Comparison of ENCODE assay signal across 8 mouse cellular contexts in genomic region chr7:128004487-128005362, GRCm38 (mm10). TPM values are rescaled to one million over a fixed set of nuclear protein-coding genes. Genes with fewer than 3 reads are reported as not detected.
DNase-seq lines count a peak whose midpoint lies in the region; ATAC-seq and TF ChIP-seq lines count a peak whose summit lies in the region.

No protein-coding gene starts in this region.

- ATAC-seq in embryonic facial prominence, embryonic 15.5 days (ENCODE audit: insufficient number of reproducible peaks, low FRiP score, low TSS enrichment, low read depth), result peak; percentile 72; the same call in 1 of the 2 replicates
- no peak for ATAC-seq in hindbrain, embryonic 13.5 days (ENCODE audit: low FRiP score)
- peak; percentile 61 for ATAC-seq in limb, embryonic 15.5 days (ENCODE audit: insufficient number of reproducible peaks, low FRiP score, low TSS enrichment, low read depth)
- no peak for ATAC-seq in neural tube, embryonic 15.5 days (ENCODE audit: low FRiP score)

- H3K9ac ChIP-seq in embryonic facial prominence, embryonic 15.5 days, result no peak overlapping the region; the same call in 1 of the 2 replicates
- peak overlapping the region; percentile 24; the same call in 1 of the 2 replicates for H3K9ac ChIP-seq in hindbrain, embryonic 13.5 days
- H3K9ac ChIP-seq in limb, embryonic 15.5 days, result no peak overlapping the region
- H3K9ac ChIP-seq in neural tube, embryonic 15.5 days (replicated peaks), result no peak overlapping the region

- no peaks in the 10 kb centered on the region for H3K36me3 ChIP-seq in embryonic facial prominence, embryonic 15.5 days
- H3K36me3 ChIP-seq in hindbrain, embryonic 13.5 days, result no peaks in the 10 kb centered on the region
- H3K36me3 ChIP-seq in limb, embryonic 15.5 days, result no peaks in the 10 kb centered on the region
- no peaks in the 10 kb centered on the region for H3K36me3 ChIP-seq in neural tube, embryonic 15.5 days

- 75% methylated on average over 35 of the region's 35 CpGs for WGBS in bone marrow, adult 2 months
- 13% methylated on average over 35 of the region's 35 CpGs for WGBS in embryonic facial prominence, embryonic 15.5 days
- 33% methylated on average over 35 of the region's 35 CpGs for WGBS in hindbrain, embryonic 13.5 days
- 15% methylated on average over 35 of the region's 35 CpGs for WGBS in limb, embryonic 15.5 days
- 29% methylated on average over 35 of the region's 35 CpGs for WGBS in neural tube, embryonic 15.5 days

- H3K27ac ChIP-seq in bone marrow, adult 2 months (ENCODE audit: control insufficient read depth, insufficient read depth, low read depth, low read length, poor library complexity), result 0 out of 2 replicates have a peak overlapping the region, but pooled peaks have one; percentile 3
- peak overlapping the region; percentile 82 for H3K27ac ChIP-seq in embryonic facial prominence, embryonic 15.5 days (replicated peaks)
- H3K27ac ChIP-seq in hindbrain, embryonic 13.5 days, result no peak overlapping the region
- peak overlapping the region; percentile 70 for H3K27ac ChIP-seq in limb, embryonic 15.5 days
- no peak overlapping the region for H3K27ac ChIP-seq in neural tube, embryonic 15.5 days (replicated peaks)

- TF ChIP-seq CTCF in bone marrow, adult 2 months (IDR thresholded peaks at IDR 0.05; ENCODE audit: control insufficient read depth, insufficient read depth, low read length), result no peak

- H3K4me1 ChIP-seq in bone marrow, adult 2 months (ENCODE audit: control insufficient read depth, insufficient read depth, low read length), result peaks cover 6% of the 10 kb centered on the region
- peaks cover 11% of the 10 kb centered on the region for H3K4me1 ChIP-seq in embryonic facial prominence, embryonic 15.5 days
- peaks cover 11% of the 10 kb centered on the region for H3K4me1 ChIP-seq in hindbrain, embryonic 13.5 days (replicated peaks)
- peaks cover 18% of the 10 kb centered on the region for H3K4me1 ChIP-seq in limb, embryonic 15.5 days
- H3K4me1 ChIP-seq in neural tube, embryonic 15.5 days, result no peaks in the 10 kb centered on the region

- DNase-seq in adrenal gland, adult 2 months, result no peak
- no peak for DNase-seq in ovary, adult 18-20 months (ENCODE audit: low spot score)
- DNase-seq in adrenal gland, adult (ENCODE audit: inconsistent age in 2 of 2, low spot score in 1 of 2), result no peak

- H3K4me2 ChIP-seq in embryonic facial prominence, embryonic 15.5 days (replicated peaks), result peak overlapping the region; percentile 46
- peak overlapping the region; percentile 26 for H3K4me2 ChIP-seq in hindbrain, embryonic 13.5 days
- peak overlapping the region; percentile 36 for H3K4me2 ChIP-seq in limb, embryonic 15.5 days
- H3K4me2 ChIP-seq in neural tube, embryonic 15.5 days, result peak overlapping the region; percentile 17

- no peaks in the 10 kb centered on the region for H3K27me3 ChIP-seq in embryonic facial prominence, embryonic 15.5 days
- H3K27me3 ChIP-seq in hindbrain, embryonic 13.5 days, result peaks cover 30% of the 10 kb centered on the region
- peaks cover 3% of the 10 kb centered on the region; the same call in 1 of the 2 replicates for H3K27me3 ChIP-seq in limb, embryonic 15.5 days
- H3K27me3 ChIP-seq in neural tube, embryonic 15.5 days (replicated peaks), result no peaks in the 10 kb centered on the region; the same call in 1 of the 2 replicates

- H3K4me3 ChIP-seq in bone marrow, adult 2 months (replicated peaks; ENCODE audit: control insufficient read depth, low read depth, low read length), result no peak overlapping the region
- peak overlapping the region; percentile 34 for H3K4me3 ChIP-seq in embryonic facial prominence, embryonic 15.5 days (replicated peaks)
- H3K4me3 ChIP-seq in hindbrain, embryonic 13.5 days, result no peak overlapping the region; the same call in 1 of the 2 replicates
- peak overlapping the region; percentile 19 for H3K4me3 ChIP-seq in limb, embryonic 15.5 days
- H3K4me3 ChIP-seq in neural tube, embryonic 15.5 days (replicated peaks), result no peak overlapping the region

- H3K9me3 ChIP-seq in embryonic facial prominence, embryonic 15.5 days (replicated peaks), result no peaks in the 10 kb centered on the region
- no peaks in the 10 kb centered on the region for H3K9me3 ChIP-seq in hindbrain, embryonic 13.5 days
- no peaks in the 10 kb centered on the region for H3K9me3 ChIP-seq in limb, embryonic 15.5 days
- no peaks in the 10 kb centered on the region for H3K9me3 ChIP-seq in neural tube, embryonic 15.5 days (replicated peaks)

- TF ChIP-seq POLR2A in bone marrow, adult 2 months (IDR thresholded peaks at IDR 0.05; ENCODE audit: borderline replicate concordance, control insufficient read depth, low read depth, low read length), result peak; percentile 16; the same call in 1 of the 2 replicates

RNA-seq across cellular contexts. Expression of gene Trim72, which starts 1.0 kb away (rescaled TPM):
- polyA plus RNA-seq in bone marrow, adult 2 months (2011; ENCODE audit: insufficient read depth, insufficient read length, low replicate concordance, missing spikeins), result 0.45 and 1.1 TPM in 2 replicates
- 3.6 and 5.2 TPM in 2 replicates for polyA plus RNA-seq in embryonic facial prominence, embryonic 15.5 days (2015; fragmentation: Nextera tagmentation; extraction: Ambion mirVana)
- 0.13 TPM in 1 of 2 replicates, not detected in the other for polyA plus RNA-seq in hindbrain, embryonic 13.5 days (2015; fragmentation: Nextera tagmentation; extraction: Ambion mirVana)
- 3.1 and 8.4 TPM in 2 replicates for polyA plus RNA-seq in limb, embryonic 15.5 days (2015; fragmentation: Nextera tagmentation; extraction: Ambion mirVana)
- 0.31 and 0.40 TPM in 2 replicates for polyA plus RNA-seq in neural tube, embryonic 15.5 days (2015; fragmentation: Nextera tagmentation; extraction: Ambion mirVana)
- under 1 TPM in 1 of 2 experiments, not detected in 1; 0.17 TPM for total RNA-seq in adrenal gland, adult 2 months (2021)
- polyA plus RNA-seq in adrenal gland, adult 2 months (2012; rRNA removed), result 0.16 and 0.29 TPM in 2 replicates

RNA-seq across cellular contexts. Expression of gene Pycard, which starts 11.1 kb away (rescaled TPM):
- polyA plus RNA-seq in bone marrow, adult 2 months (2011; ENCODE audit: insufficient read depth, insufficient read length, low replicate concordance, missing spikeins), result 17.7 and 19.9 TPM in 2 replicates
- 102 and 112 TPM in 2 replicates for polyA plus RNA-seq in embryonic facial prominence, embryonic 15.5 days (2015; fragmentation: Nextera tagmentation; extraction: Ambion mirVana)
- 6.5 and 8.2 TPM in 2 replicates for polyA plus RNA-seq in hindbrain, embryonic 13.5 days (2015; fragmentation: Nextera tagmentation; extraction: Ambion mirVana)
- polyA plus RNA-seq in limb, embryonic 15.5 days (2015; fragmentation: Nextera tagmentation; extraction: Ambion mirVana), result 150 and 154 TPM in 2 replicates
- polyA plus RNA-seq in neural tube, embryonic 15.5 days (2015; fragmentation: Nextera tagmentation; extraction: Ambion mirVana), result 8.0 and 46.9 TPM in 2 replicates
- 1 to 10 TPM; 2.3 to 3.7 TPM for total RNA-seq in adrenal gland, adult 2 months (2021)
- 4.4 and 8.1 TPM in 2 replicates for polyA plus RNA-seq in adrenal gland, adult 2 months (2012; rRNA removed)

RNA-seq across cellular contexts. Expression of gene Fus, which starts 37.5 kb away (rescaled TPM):
- 627 and 763 TPM in 2 replicates for polyA plus RNA-seq in bone marrow, adult 2 months (2011; ENCODE audit: insufficient read depth, insufficient read length, low replicate concordance, missing spikeins)
- 394 and 418 TPM in 2 replicates for polyA plus RNA-seq in embryonic facial prominence, embryonic 15.5 days (2015; fragmentation: Nextera tagmentation; extraction: Ambion mirVana)
- polyA plus RNA-seq in hindbrain, embryonic 13.5 days (2015; fragmentation: Nextera tagmentation; extraction: Ambion mirVana), result 397 and 402 TPM in 2 replicates
- 339 and 390 TPM in 2 replicates for polyA plus RNA-seq in limb, embryonic 15.5 days (2015; fragmentation: Nextera tagmentation; extraction: Ambion mirVana)
- 357 and 362 TPM in 2 replicates for polyA plus RNA-seq in neural tube, embryonic 15.5 days (2015; fragmentation: Nextera tagmentation; extraction: Ambion mirVana)
- 100 to 1,000 TPM; 176 to 229 TPM for total RNA-seq in adrenal gland, adult 2 months (2021)
- polyA plus RNA-seq in adrenal gland, adult 2 months (2012; rRNA removed), result 139 and 145 TPM in 2 replicates

RNA-seq across cellular contexts. Expression of gene Itgam, which starts 57.7 kb away (rescaled TPM):
- polyA plus RNA-seq in bone marrow, adult 2 months (2011; ENCODE audit: insufficient read depth, insufficient read length, low replicate concordance, missing spikeins), result 15.4 and 60.8 TPM in 2 replicates
- polyA plus RNA-seq in embryonic facial prominence, embryonic 15.5 days (2015; fragmentation: Nextera tagmentation; extraction: Ambion mirVana), result 1.6 and 1.8 TPM in 2 replicates
- polyA plus RNA-seq in hindbrain, embryonic 13.5 days (2015; fragmentation: Nextera tagmentation; extraction: Ambion mirVana), result 1.1 and 1.4 TPM in 2 replicates
- 2.1 and 2.3 TPM in 2 replicates for polyA plus RNA-seq in limb, embryonic 15.5 days (2015; fragmentation: Nextera tagmentation; extraction: Ambion mirVana)
- 1.2 and 1.7 TPM in 2 replicates for polyA plus RNA-seq in neural tube, embryonic 15.5 days (2015; fragmentation: Nextera tagmentation; extraction: Ambion mirVana)
- 1 to 10 TPM; 5.5 to 9.1 TPM for total RNA-seq in adrenal gland, adult 2 months (2021)
- 2.0 and 2.2 TPM in 2 replicates for polyA plus RNA-seq in adrenal gland, adult 2 months (2012; rRNA removed)

RNA-seq across cellular contexts. Expression of gene Gm49368, which starts 57.8 kb away (rescaled TPM):
- 8.2 and 16.7 TPM in 2 replicates for polyA plus RNA-seq in bone marrow, adult 2 months (2011; ENCODE audit: insufficient read depth, insufficient read length, low replicate concordance, missing spikeins)
- not detected in 2 replicates for polyA plus RNA-seq in embryonic facial prominence, embryonic 15.5 days (2015; fragmentation: Nextera tagmentation; extraction: Ambion mirVana)
- polyA plus RNA-seq in hindbrain, embryonic 13.5 days (2015; fragmentation: Nextera tagmentation; extraction: Ambion mirVana), result not detected in 2 replicates
- polyA plus RNA-seq in limb, embryonic 15.5 days (2015; fragmentation: Nextera tagmentation; extraction: Ambion mirVana), result not detected in 2 replicates
- polyA plus RNA-seq in neural tube, embryonic 15.5 days (2015; fragmentation: Nextera tagmentation; extraction: Ambion mirVana), result not detected in 2 replicates
- total RNA-seq in adrenal gland, adult 2 months (2021), result not detected
- polyA plus RNA-seq in adrenal gland, adult 2 months (2012; rRNA removed), result not detected in 2 replicates

Comparison
In these comparisons a context has a peak if more than half of its experiments do, and no peak if none do; other contexts are left out.
1. H3K27ac ChIP-seq: peak in bone marrow, adult 2 months (single experiment), embryonic facial prominence, embryonic 15.5 days (single experiment) and limb, embryonic 15.5 days (single experiment); none in hindbrain, embryonic 13.5 days (single experiment) and neural tube, embryonic 15.5 days (single experiment).
2. H3K4me3 ChIP-seq: peak in embryonic facial prominence, embryonic 15.5 days (single experiment) and limb, embryonic 15.5 days (single experiment); none in bone marrow, adult 2 months (single experiment), hindbrain, embryonic 13.5 days (single experiment) and neural tube, embryonic 15.5 days (single experiment).
3. ATAC-seq: peak in embryonic facial prominence, embryonic 15.5 days (single experiment) and limb, embryonic 15.5 days (single experiment); none in hindbrain, embryonic 13.5 days (single experiment) and neural tube, embryonic 15.5 days (single experiment).
4. Peak in every context shown above with its lines, with median percentiles within 50 percentile points of each other: H3K4me2 ChIP-seq.